Mouse (Mus musculus) liver, embryonic 15.5 days (tissue): ENCODE results near the gene Mgme1. TPM values are rescaled to one million over a fixed set of nuclear protein-coding genes. Genes with fewer than 3 reads are reported as not detected.
A peak's percentile ranks its signal among the peaks of the same experiment; 100 is the strongest.

ENCODE experiments used
- ATAC-seq: fragments of 200-750 bp; cut with Nextera tagmentation; 2 replicates; pipeline ENCODE4 v1.8.0; 2017; ENCODE audit warnings: moderate number of reproducible peaks, mild to moderate bottlenecking, moderate library complexity; ENCODE audit not compliant: insufficient read depth
- H3K27ac ChIP-seq: fragments of 300-500 bp; sonication (generic); replicated peaks from 2 replicates; pipeline ENCODE4 v1.5.1; 2015; ENCODE audit warnings: mild to moderate bottlenecking, inconsistent platforms
- H3K27me3 ChIP-seq: fragments of 300-500 bp; sonication (generic); 2 replicates; pipeline ENCODE4 v1.6.1; 2015; ENCODE audit warnings: mild to moderate bottlenecking, inconsistent platforms
- H3K36me3 ChIP-seq: fragments of 300-500 bp; sonication (generic); replicated peaks from 2 replicates; pipeline ENCODE4 v1.6.1; 2015; ENCODE audit warnings: moderate library complexity, mild to moderate bottlenecking, inconsistent platforms
- H3K4me1 ChIP-seq: fragments of 300-500 bp; sonication (generic); replicated peaks from 2 replicates; pipeline ENCODE4 v1.6.1; 2015; ENCODE audit warnings: inconsistent platforms
- H3K4me2 ChIP-seq: fragments of 300-500 bp; sonication (generic); 2 replicates; pipeline ENCODE4 v1.6.1; 2015; ENCODE audit warnings: moderate library complexity, mild to moderate bottlenecking, inconsistent platforms
- H3K4me3 ChIP-seq: fragments of 300-500 bp; sonication (generic); replicated peaks from 2 replicates; pipeline ENCODE4 v1.5.1; 2015; ENCODE audit warnings: mild to moderate bottlenecking, inconsistent platforms
- H3K9ac ChIP-seq: fragments of 300-500 bp; sonication (generic); 2 replicates; pipeline ENCODE4 v1.6.1; 2015; ENCODE audit warnings: moderate library complexity, mild to moderate bottlenecking, inconsistent platforms
- H3K9me3 ChIP-seq: fragments of 300-500 bp; sonication (generic); replicated peaks from 2 replicates; pipeline ENCODE4 v1.6.1; 2016; ENCODE audit warnings: inconsistent platforms
- WGBS: fragments of 180-500 bp; shearing (Covaris S2); methylation state at CpG from one replicate; pipeline ENCODE4 v1.1.7; 2015; ENCODE audit warnings: mixed read lengths; ENCODE audit not compliant: insufficient replicate concordance; 5-methylcytosine and 5-hydroxymethylcytosine counted together
- polyA plus RNA-seq: library from polyadenylated mRNA; unstranded; fragments of >200 nt; fragmentation: Nextera tagmentation; extraction: Ambion mirVana; gene quantifications from 2 replicates; pipeline ENCODE4 v1.2.1, GENCODE M21; 2015

Gene Mgme1
- 9.8 and 10.5 TPM in 2 replicates for polyA plus RNA-seq

- Histone ChIP-seq H3K9ac (peak within 1 kb of the TSS; percentile 97), H3K27me3 (no peaks in the 10 kb centered on the region), H3K4me1 (peaks cover 77% of the 10 kb centered on the region), H3K27ac (peak within 1 kb of the TSS; percentile 97), H3K4me3 (peak within 1 kb of the TSS; percentile 94), H3K9me3 (no peaks in the 10 kb centered on the region), H3K36me3 (peaks cover 26% of the 10 kb centered on the region), H3K4me2 (peak within 1 kb of the TSS; percentile 78)
- ATAC-seq = peak; percentile 92
- under 1% methylated on average over 93 of the region's 93 CpGs for WGBS
Observed at GRCm38 (mm10) chr2:144270507-144271420, at the start of gene Mgme1, which contains the start of gene Snx5. TSS of gene Mgme1 (plus strand) at chr2:144270663. TSS of gene Snx5 (minus strand) at chr2:144270906.

GRCm38 (mm10) chr2:144224351-144224750 lies 46.1 kb upstream of the Mgme1 start:
- Histone ChIP-seq H3K4me3 (0 out of 2 replicates have a peak overlapping the region, but pooled peaks have one; percentile 12), H3K27me3 (no peaks in the 10 kb centered on the region), H3K9me3 (no peaks in the 10 kb centered on the region), H3K9ac (no peak overlapping the region), H3K36me3 (no peaks in the 10 kb centered on the region), H3K4me2 (peak overlapping the region; percentile 18; the same call in 1 of the 2 replicates), H3K27ac (no peak overlapping the region), H3K4me1 (0 out of 2 replicates have a peak, but pooled peaks cover 8% of the 10 kb centered on the region)
- 43% methylated on average over 12 of the region's 12 CpGs for WGBS
- ATAC-seq = peak; percentile 72

- no peak overlapping the region for H3K27ac ChIP-seq
- no peak for ATAC-seq
- H3K9ac ChIP-seq = no peak overlapping the region
- no peak overlapping the region for H3K4me2 ChIP-seq
- WGBS = 78% methylated on average over 12 of the region's 12 CpGs
- H3K27me3 ChIP-seq = no peaks in the 10 kb centered on the region
- peaks cover 27% of the 10 kb centered on the region for H3K4me1 ChIP-seq
- H3K9me3 ChIP-seq = no peaks in the 10 kb centered on the region
- H3K4me3 ChIP-seq = no peak overlapping the region
- H3K36me3 ChIP-seq = no peaks in the 10 kb centered on the region
Observed at GRCm38 (mm10) chr2:144226906-144227586, 43.4 kb upstream of the Mgme1 start.

- Histone ChIP-seq H3K4me1 (peaks cover 27% of the 10 kb centered on the region), H3K36me3 (no peaks in the 10 kb centered on the region), H3K9me3 (no peaks in the 10 kb centered on the region), H3K4me3 (no peak overlapping the region), H3K27ac (no peak overlapping the region), H3K27me3 (no peaks in the 10 kb centered on the region), H3K4me2 (no peak overlapping the region), H3K9ac (no peak overlapping the region)
- 60% methylated on average over 12 of the region's 12 CpGs for whole genome bisulfite sequencing
- ATAC-seq = no peak
Observed at GRCm38 (mm10) chr2:144228521-144229346, 41.7 kb upstream of the Mgme1 start.

GRCm38 (mm10) chr2:144229647-144230046 lies 40.8 kb upstream of the Mgme1 start:
- Histone ChIP-seq H3K4me2 (peak overlapping the region; percentile 59), H3K9ac (no peak overlapping the region), H3K9me3 (no peaks in the 10 kb centered on the region), H3K27ac (0 out of 2 replicates have a peak overlapping the region, but pooled peaks have one; percentile 66), H3K27me3 (no peaks in the 10 kb centered on the region), H3K4me1 (peaks cover 25% of the 10 kb centered on the region), H3K36me3 (no peaks in the 10 kb centered on the region), H3K4me3 (no peak overlapping the region)
- WGBS = 55% methylated on average over 14 of the region's 14 CpGs
- ATAC-seq = no peak

- whole genome bisulfite sequencing = 8% methylated on average over 7 of the region's 7 CpGs
- no peaks in the 10 kb centered on the region for H3K27me3 ChIP-seq
- no peaks in the 10 kb centered on the region for H3K36me3 ChIP-seq
- H3K4me3 ChIP-seq = peak overlapping the region; percentile 30
- peak; percentile 56 for ATAC-seq
- peak overlapping the region; percentile 66 for H3K27ac ChIP-seq
- peak overlapping the region; percentile 59 for H3K4me2 ChIP-seq
- H3K4me1 ChIP-seq = peaks cover 20% of the 10 kb centered on the region
- H3K9ac ChIP-seq = no peak overlapping the region
- no peaks in the 10 kb centered on the region for H3K9me3 ChIP-seq
Observed at GRCm38 (mm10) chr2:144230498-144230897, 40.0 kb upstream of the Mgme1 start.

GRCm38 (mm10) chr2:144231115-144231514 lies 39.3 kb upstream of the Mgme1 start:
- Histone ChIP-seq H3K9ac (no peak overlapping the region), H3K4me2 (peak overlapping the region; percentile 59), H3K36me3 (no peaks in the 10 kb centered on the region), H3K4me3 (peak overlapping the region; percentile 30), H3K27me3 (no peaks in the 10 kb centered on the region), H3K9me3 (no peaks in the 10 kb centered on the region), H3K27ac (peak overlapping the region; percentile 66), H3K4me1 (peaks cover 20% of the 10 kb centered on the region)
- 8% methylated on average over 5 of the region's 5 CpGs for WGBS
- ATAC-seq = peak; percentile 47

GRCm38 (mm10) chr2:144233534-144233933 lies 36.9 kb upstream of the Mgme1 start:
- no peak for ATAC-seq
- H3K27me3 ChIP-seq = no peaks in the 10 kb centered on the region
- H3K9me3 ChIP-seq = no peaks in the 10 kb centered on the region
- WGBS = 60% methylated on average over 3 of the region's 3 CpGs
- no peak overlapping the region for H3K4me3 ChIP-seq
- H3K27ac ChIP-seq = no peak overlapping the region
- no peak overlapping the region for H3K9ac ChIP-seq
- no peaks in the 10 kb centered on the region for H3K36me3 ChIP-seq
- peaks cover 23% of the 10 kb centered on the region for H3K4me1 ChIP-seq
- no peak overlapping the region for H3K4me2 ChIP-seq

- Histone ChIP-seq H3K4me3 (no peak overlapping the region), H3K9me3 (no peaks in the 10 kb centered on the region), H3K36me3 (no peaks in the 10 kb centered on the region), H3K9ac (no peak overlapping the region), H3K4me1 (peaks cover 9% of the 10 kb centered on the region), H3K27me3 (no peaks in the 10 kb centered on the region), H3K4me2 (no peak overlapping the region), H3K27ac (no peak overlapping the region)
- ATAC-seq = no peak
- 63% methylated on average over 3 of the region's 3 CpGs for WGBS
Observed at GRCm38 (mm10) chr2:144235776-144236175, 34.7 kb upstream of the Mgme1 start.

- 0 out of 2 replicates have a peak, but pooled peaks cover 3% of the 10 kb centered on the region for H3K4me1 ChIP-seq
- H3K27ac ChIP-seq = no peak overlapping the region
- H3K9me3 ChIP-seq = no peaks in the 10 kb centered on the region
- no peaks in the 10 kb centered on the region for H3K36me3 ChIP-seq
- no peak overlapping the region for H3K4me3 ChIP-seq
- 42% methylated on average over 9 of the region's 9 CpGs for WGBS
- no peak for ATAC-seq
- no peaks in the 10 kb centered on the region for H3K27me3 ChIP-seq
- H3K9ac ChIP-seq = no peak overlapping the region
- H3K4me2 ChIP-seq = no peak overlapping the region
Observed at GRCm38 (mm10) chr2:144236791-144237584, 33.5 kb upstream of the Mgme1 start.
